Mouse (Mus musculus): ENCODE data around the gene Spsb4. TPM values are rescaled to one million over a fixed set of nuclear protein-coding genes. Genes with fewer than 3 reads are reported as not detected.

Spsb4 gene
- polyA plus RNA-seq, 1 experiment from 2014 or later, result 23.5 TPM

- Histone ChIP-seq H3K27me3 (no peaks in the 10 kb centered on the region), H3K9me3 (no peaks in the 10 kb centered on the region), H3K4me3 (no peak overlapping the region), H3K36me3 (no peaks in the 10 kb centered on the region), H3K4me1 (peaks cover 54% of the 10 kb centered on the region), H3K27ac (no peak overlapping the region), H3K9ac (no peak overlapping the region), H3K4me2 (no peak overlapping the region)
- no peak for ATAC-seq (ENCODE audit: insufficient number of reproducible peaks, low FRiP score, low TSS enrichment, low read depth)
- 33% methylated on average over 6 of the region's 6 CpGs for WGBS
These were observed 60.5 kb downstream of the Spsb4 start for GRCm38 (mm10) chr9:96958009-96958615.

GRCm38 (mm10) chr9:96957298-96957865 lies 61.3 kb downstream of the Spsb4 start:
- H3K27ac ChIP-seq, result no peak overlapping the region
- no peak overlapping the region for H3K4me2 ChIP-seq
- WGBS, result 52% methylated on average over 6 of the region's 6 CpGs
- no peak for ATAC-seq (ENCODE audit: insufficient number of reproducible peaks, low FRiP score, low TSS enrichment, low read depth)
- no peak overlapping the region for H3K9ac ChIP-seq
- H3K4me1 ChIP-seq, result peaks cover 47% of the 10 kb centered on the region
- no peaks in the 10 kb centered on the region for H3K36me3 ChIP-seq
- no peaks in the 10 kb centered on the region for H3K9me3 ChIP-seq
- H3K27me3 ChIP-seq, result no peaks in the 10 kb centered on the region
- H3K4me3 ChIP-seq, result no peak overlapping the region

DNA sequence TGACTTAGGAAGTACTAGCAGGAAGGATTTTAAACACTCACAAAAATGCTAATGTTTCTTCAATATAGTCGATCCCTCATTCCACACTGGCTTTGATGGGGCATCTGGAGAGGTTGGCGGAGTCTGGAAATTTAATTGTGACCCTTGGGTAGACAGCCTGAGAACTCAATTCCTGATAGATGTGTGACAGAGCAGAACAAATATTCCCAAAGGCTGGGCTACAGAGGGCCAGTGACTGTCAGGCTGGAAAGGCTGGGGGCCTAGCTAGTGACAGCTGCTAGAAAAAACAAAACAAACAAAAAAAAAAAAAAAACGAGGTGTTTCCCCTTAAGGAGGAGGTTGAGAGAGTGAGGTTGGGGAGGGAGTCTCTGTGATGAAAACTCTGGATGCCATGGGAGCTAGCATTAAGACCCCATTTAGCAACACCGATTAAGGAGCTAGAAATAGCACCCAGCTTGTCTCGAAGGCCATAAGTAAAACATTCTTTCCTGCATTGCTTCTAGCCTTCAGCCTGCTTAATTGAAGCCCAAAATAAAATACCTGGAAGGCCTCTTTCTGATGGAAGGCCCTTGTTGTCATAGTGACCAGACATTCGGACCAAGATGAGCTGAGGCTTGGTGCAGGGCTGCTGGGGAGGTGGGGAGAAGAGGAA lies 61.9 kb downstream of the Spsb4 start:
- ATAC-seq (ENCODE audit: insufficient number of reproducible peaks, low FRiP score, low TSS enrichment, low read depth), result no peak
- Histone ChIP-seq H3K9me3 (no peaks in the 10 kb centered on the region), H3K36me3 (no peaks in the 10 kb centered on the region), H3K27ac (no peak overlapping the region), H3K4me2 (no peak overlapping the region), H3K4me1 (peaks cover 41% of the 10 kb centered on the region), H3K4me3 (no peak overlapping the region), H3K27me3 (no peaks in the 10 kb centered on the region), H3K9ac (no peak overlapping the region)
- WGBS, result 42% methylated on average over 6 of the region's 6 CpGs

GRCm38 (mm10) chr9:96954063-96954809 lies 64.4 kb downstream of the Spsb4 start:
- no peaks in the 10 kb centered on the region for H3K9me3 ChIP-seq
- H3K4me2 ChIP-seq, result no peak overlapping the region
- 73% methylated on average over 15 of the region's 15 CpGs for WGBS
- no peak for ATAC-seq (ENCODE audit: insufficient number of reproducible peaks, low FRiP score, low TSS enrichment, low read depth)
- H3K27ac ChIP-seq, result no peak overlapping the region
- H3K4me1 ChIP-seq, result peaks cover 31% of the 10 kb centered on the region
- no peaks in the 10 kb centered on the region for H3K36me3 ChIP-seq
- H3K4me3 ChIP-seq, result no peak overlapping the region
- H3K9ac ChIP-seq, result no peak overlapping the region
- no peaks in the 10 kb centered on the region for H3K27me3 ChIP-seq

DNA sequence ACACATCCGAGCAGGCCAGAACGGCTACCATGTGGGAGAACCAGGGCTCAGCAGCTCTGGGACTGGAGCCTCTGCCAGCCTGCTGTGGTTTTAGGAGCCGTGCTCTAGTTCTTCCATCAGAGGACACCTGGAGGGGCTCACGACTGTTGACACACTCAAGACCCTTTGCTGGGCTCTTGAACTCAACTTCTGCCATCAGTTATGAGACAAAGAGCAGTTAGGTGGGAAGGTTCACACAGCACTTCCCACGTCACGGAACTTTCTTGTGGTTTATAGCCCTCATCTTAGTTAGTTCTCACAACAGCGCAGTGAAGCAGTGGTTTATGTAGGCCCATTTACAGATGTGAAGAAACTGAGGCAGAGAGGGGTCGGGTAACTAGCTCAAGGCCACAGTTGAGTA lies 65.2 kb downstream of the Spsb4 start:
- ATAC-seq (ENCODE audit: insufficient number of reproducible peaks, low FRiP score, low TSS enrichment, low read depth), result no peak
- WGBS, result 83% methylated on average over 8 of the region's 8 CpGs

GRCm38 (mm10) chr9:96952310-96952975 lies 66.2 kb downstream of the Spsb4 start:
- no peaks in the 10 kb centered on the region for H3K27me3 ChIP-seq
- H3K4me3 ChIP-seq, result no peak overlapping the region
- ATAC-seq (ENCODE audit: insufficient number of reproducible peaks, low FRiP score, low TSS enrichment, low read depth), result no peak
- H3K4me2 ChIP-seq, result no peak overlapping the region
- H3K27ac ChIP-seq, result no peak overlapping the region
- no peak overlapping the region for H3K9ac ChIP-seq
- no peaks in the 10 kb centered on the region for H3K9me3 ChIP-seq
- H3K36me3 ChIP-seq, result no peaks in the 10 kb centered on the region
- peaks cover 29% of the 10 kb centered on the region for H3K4me1 ChIP-seq
- WGBS, result 73% methylated on average over 9 of the region's 9 CpGs

More for the DNA sequence above, 65.2 kb downstream of the Spsb4 start:
- H3K27me3 ChIP-seq, result no peaks in the 10 kb centered on the region
- H3K4me3 ChIP-seq, result no peak overlapping the region
- H3K4me1 ChIP-seq, result peaks cover 35% of the 10 kb centered on the region
- H3K36me3 ChIP-seq, result no peaks in the 10 kb centered on the region
- no peak overlapping the region for H3K4me2 ChIP-seq
- H3K9me3 ChIP-seq, result no peaks in the 10 kb centered on the region
- no peak overlapping the region for H3K9ac ChIP-seq
- H3K27ac ChIP-seq, result no peak overlapping the region

- H3K9ac ChIP-seq, result no peak overlapping the region
- H3K27me3 ChIP-seq, result no peaks in the 10 kb centered on the region
- WGBS, result 79% methylated on average over 9 of the region's 9 CpGs
- ATAC-seq (ENCODE audit: insufficient number of reproducible peaks, low FRiP score, low TSS enrichment, low read depth), result no peak
- H3K9me3 ChIP-seq, result no peaks in the 10 kb centered on the region
- H3K4me3 ChIP-seq, result no peak overlapping the region
- H3K36me3 ChIP-seq, result no peaks in the 10 kb centered on the region
- H3K4me2 ChIP-seq, result no peak overlapping the region
- no peak overlapping the region for H3K27ac ChIP-seq
- H3K4me1 ChIP-seq, result peaks cover 13% of the 10 kb centered on the region
These were observed 69.1 kb downstream of the Spsb4 start for GRCm38 (mm10) chr9:96949551-96949950.

- Histone ChIP-seq H3K4me1 (0 out of 2 replicates have a peak, but pooled peaks cover 8% of the 10 kb centered on the region), H3K9me3 (no peaks in the 10 kb centered on the region), H3K4me3 (no peak overlapping the region), H3K27ac (no peak overlapping the region), H3K4me2 (no peak overlapping the region), H3K9ac (no peak overlapping the region), H3K36me3 (no peaks in the 10 kb centered on the region), H3K27me3 (no peaks in the 10 kb centered on the region)
- ATAC-seq (ENCODE audit: insufficient number of reproducible peaks, low FRiP score, low TSS enrichment, low read depth), result no peak
- WGBS, result 57% methylated on average over 5 of the region's 5 CpGs
These were observed 70.1 kb downstream of the Spsb4 start for GRCm38 (mm10) chr9:96948546-96948945.

DNA sequence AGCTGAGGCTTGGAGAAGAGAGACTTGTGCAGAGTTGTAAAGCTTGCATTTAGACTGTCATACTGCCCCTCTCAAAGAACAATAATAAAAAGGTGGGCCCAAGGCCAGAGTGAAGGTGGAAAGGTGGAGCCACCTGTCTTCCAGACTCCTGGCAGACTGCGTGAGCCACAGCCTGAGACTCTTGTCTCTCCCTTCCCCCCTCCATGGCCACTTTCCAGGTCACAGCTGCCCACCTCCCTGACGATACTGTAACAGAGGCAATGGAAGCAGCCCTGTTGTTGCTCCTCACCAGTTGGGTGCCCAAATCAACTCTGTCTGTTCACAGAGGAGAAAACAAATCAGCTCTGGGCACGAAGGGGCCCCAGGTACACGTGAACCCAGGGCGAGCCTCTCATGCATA lies 71.5 kb downstream of the Spsb4 start:
- WGBS, result 67% methylated on average over 5 of the region's 5 CpGs
- no peak overlapping the region for H3K4me2 ChIP-seq
- H3K36me3 ChIP-seq, result no peaks in the 10 kb centered on the region
- H3K4me3 ChIP-seq, result no peak overlapping the region
- H3K9ac ChIP-seq, result no peak overlapping the region
- H3K27ac ChIP-seq, result no peak overlapping the region
- H3K4me1 ChIP-seq, result 0 out of 2 replicates have a peak, but pooled peaks cover 8% of the 10 kb centered on the region
- no peaks in the 10 kb centered on the region for H3K9me3 ChIP-seq
- no peaks in the 10 kb centered on the region for H3K27me3 ChIP-seq
- ATAC-seq (ENCODE audit: insufficient number of reproducible peaks, low FRiP score, low TSS enrichment, low read depth), result no peak

DNA sequence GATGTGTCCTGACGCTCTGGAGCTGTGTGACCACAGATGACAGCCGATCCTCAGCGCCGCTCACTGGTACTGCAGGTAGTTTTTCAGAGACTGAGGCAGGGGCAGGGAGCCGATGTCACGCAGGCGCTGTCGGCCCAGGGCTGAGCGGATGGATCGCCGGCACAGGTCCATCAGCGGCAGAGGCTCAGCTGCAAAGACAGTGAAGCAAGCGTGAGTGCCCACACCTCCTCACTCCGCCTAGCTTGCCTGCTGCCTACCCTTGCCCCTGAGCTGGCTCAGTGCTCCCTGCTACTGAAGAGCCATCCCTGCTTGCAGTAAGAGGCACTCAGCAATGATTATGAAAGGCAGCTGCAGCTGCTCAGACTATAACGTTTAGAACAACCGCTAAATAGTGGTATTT lies 74.1 kb downstream of the Spsb4 start:
- Histone ChIP-seq H3K9ac (no peak overlapping the region), H3K4me3 (no peak overlapping the region), H3K4me2 (no peak overlapping the region), H3K9me3 (no peaks in the 10 kb centered on the region), H3K4me1 (0 out of 2 replicates have a peak, but pooled peaks cover 7% of the 10 kb centered on the region), H3K36me3 (peaks cover 9% of the 10 kb centered on the region), H3K27me3 (no peaks in the 10 kb centered on the region), H3K27ac (no peak overlapping the region)
- 71% methylated on average over 16 of the region's 16 CpGs for WGBS
- no peak for ATAC-seq (ENCODE audit: insufficient number of reproducible peaks, low FRiP score, low TSS enrichment, low read depth)

DNA sequence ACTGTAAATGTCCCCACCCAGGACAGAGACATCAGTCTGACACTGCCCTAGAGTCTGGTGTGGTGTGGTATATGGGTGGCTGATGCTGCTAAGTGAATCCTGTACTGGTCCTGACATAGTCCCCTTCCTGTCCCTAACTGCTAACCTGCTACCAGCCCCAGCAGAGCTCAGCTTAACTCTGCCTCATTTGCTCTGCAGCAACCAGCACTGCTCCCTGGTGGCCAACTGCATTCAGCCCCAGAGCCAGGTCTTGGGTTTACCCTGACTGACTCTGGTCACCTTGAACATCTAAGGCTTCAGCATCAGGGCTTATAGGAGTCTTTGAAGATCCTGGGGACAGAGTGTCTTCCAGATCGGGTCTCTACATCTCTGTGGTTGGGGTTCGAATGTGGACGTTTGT lies 75.7 kb downstream of the Spsb4 start:
- ATAC-seq (ENCODE audit: insufficient number of reproducible peaks, low FRiP score, low TSS enrichment, low read depth), result no peak
- 84% methylated on average over 3 of the region's 3 CpGs for WGBS
- H3K36me3 ChIP-seq, result peaks cover 9% of the 10 kb centered on the region
- no peaks in the 10 kb centered on the region for H3K9me3 ChIP-seq
- H3K4me3 ChIP-seq, result no peak overlapping the region
- no peak overlapping the region for H3K9ac ChIP-seq
- H3K27me3 ChIP-seq, result no peaks in the 10 kb centered on the region
- no peak overlapping the region for H3K27ac ChIP-seq
- H3K4me2 ChIP-seq, result no peak overlapping the region
- H3K4me1 ChIP-seq, result no peaks in the 10 kb centered on the region

All from limb, embryonic 15.5 days (tissue).